In the genomic region with DNA sequence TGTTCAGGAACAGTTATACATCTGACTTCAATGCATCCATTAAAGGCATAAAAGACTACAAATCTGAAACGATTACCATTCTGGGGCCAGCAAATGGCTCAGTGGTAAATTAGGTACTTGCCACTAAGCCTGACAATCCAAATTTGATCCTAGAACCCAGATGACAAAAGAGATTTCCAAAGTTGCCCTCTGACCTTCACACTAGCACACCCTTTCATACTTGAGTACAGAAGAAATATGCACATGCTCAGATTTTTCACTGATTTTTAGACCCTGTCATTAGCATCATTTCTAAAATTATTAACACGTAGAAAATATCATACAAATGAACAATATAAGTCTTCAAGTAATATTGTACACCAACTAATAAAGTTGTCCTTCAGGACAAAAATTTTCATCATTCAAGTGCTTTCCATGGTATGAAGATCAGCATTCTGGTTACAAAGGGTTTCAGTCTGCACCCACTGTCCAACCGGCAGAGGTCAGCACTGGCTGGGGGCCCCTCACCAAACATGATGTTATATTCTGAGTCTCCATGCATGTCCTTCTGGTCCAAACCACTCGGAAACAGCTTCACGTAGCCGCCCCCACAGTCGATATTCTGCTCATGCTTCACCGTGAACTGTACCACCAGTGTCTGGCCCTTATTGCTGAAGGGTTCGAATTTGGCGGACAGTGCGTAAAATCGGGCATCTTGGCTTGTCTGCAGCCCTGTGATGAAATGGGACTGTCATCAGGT, we compare ENCODE assay signal across 8 mouse cellular contexts. TPM values are rescaled to one million over a fixed set of nuclear protein-coding genes. Genes with fewer than 3 reads are reported as not detected.
A peak's percentile ranks its signal among the peaks of the same experiment; 100 is the strongest.
DNase-seq lines count a peak whose midpoint lies in the region; ATAC-seq and TF ChIP-seq lines count a peak whose summit lies in the region.

No protein-coding gene starts in this region.

- DNase-seq in layer of hippocampus, adult 2 months (ENCODE audit: low spot score in 2 of 2) = no peak
- no peak for DNase-seq in layer of hippocampus, adult 8-10 months (ENCODE audit: low spot score in 2 of 2)
- DNase-seq in MN1 (ENCODE audit: low spot score) = peak; percentile 85
- no peak for DNase-seq in frontal cortex, postnatal 25 days (ENCODE audit: low spot score in 2 of 2)

- H3K9ac ChIP-seq in intestine, embryonic 15.5 days = peak overlapping the region; percentile 97
- H3K9ac ChIP-seq in liver, embryonic 16.5 days (ENCODE audit: low read depth, low read length) = peak overlapping the region; percentile 88
- peak overlapping the region; percentile 89 for H3K9ac ChIP-seq in neural tube, embryonic 15.5 days (replicated peaks)

- peak overlapping the region; percentile 91 for H3K4me3 ChIP-seq in layer of hippocampus, adult 2 months
- H3K4me3 ChIP-seq in intestine, embryonic 15.5 days (replicated peaks) = peak overlapping the region; percentile 91
- peak overlapping the region; percentile 98 for H3K4me3 ChIP-seq in liver, embryonic 16.5 days (ENCODE audit: low read depth, low read length)
- H3K4me3 ChIP-seq in neural tube, embryonic 15.5 days (replicated peaks) = peak overlapping the region; percentile 63

- H3K4me1 ChIP-seq in intestine, embryonic 15.5 days (replicated peaks) = peaks cover 29% of the 10 kb centered on the region
- H3K4me1 ChIP-seq in liver, embryonic 16.5 days (ENCODE audit: control insufficient read depth, low read depth, low read length) = peaks cover 50% of the 10 kb centered on the region
- peaks cover 48% of the 10 kb centered on the region for H3K4me1 ChIP-seq in neural tube, embryonic 15.5 days

- H3K9me3 ChIP-seq in intestine, embryonic 15.5 days = no peaks in the 10 kb centered on the region
- H3K9me3 ChIP-seq in liver, embryonic 16.5 days (replicated peaks; ENCODE audit: control insufficient read depth, low read length) = no peaks in the 10 kb centered on the region
- no peaks in the 10 kb centered on the region for H3K9me3 ChIP-seq in neural tube, embryonic 15.5 days (replicated peaks)

- H3K27me3 ChIP-seq in intestine, embryonic 15.5 days (replicated peaks) = no peaks in the 10 kb centered on the region
- no peaks in the 10 kb centered on the region for H3K27me3 ChIP-seq in liver, embryonic 16.5 days (ENCODE audit: control insufficient read depth, insufficient read depth, low read depth, low read length)
- H3K27me3 ChIP-seq in neural tube, embryonic 15.5 days (replicated peaks) = no peaks in the 10 kb centered on the region

- ATAC-seq in erythroblast, adult 5-6 weeks (replicated peaks; ENCODE audit: low FRiP score, poor library complexity, severe bottlenecking) = peak; percentile 15; the same call in 1 of the 2 replicates
- ATAC-seq in intestine, embryonic 15.5 days = no peak
- ATAC-seq in liver, embryonic 16.5 days (ENCODE audit: low read depth) = no peak
- ATAC-seq in neural tube, embryonic 15.5 days (ENCODE audit: low FRiP score) = no peak

- peak overlapping the region; percentile 97 for H3K27ac ChIP-seq in layer of hippocampus, adult 2 months
- peak overlapping the region; percentile 88; the same call in 1 of the 2 replicates for H3K27ac ChIP-seq in intestine, embryonic 15.5 days
- peak overlapping the region; percentile 92 for H3K27ac ChIP-seq in liver, embryonic 16.5 days (ENCODE audit: low read length)
- peak overlapping the region; percentile 83 for H3K27ac ChIP-seq in neural tube, embryonic 15.5 days (replicated peaks)

- WGBS in intestine, embryonic 15.5 days = 11% methylated on average over 12 of the region's 12 CpGs
- 9% methylated on average over 12 of the region's 12 CpGs for WGBS in liver, embryonic 16.5 days (ENCODE audit: insufficient replicate concordance)
- WGBS in neural tube, embryonic 15.5 days = 17% methylated on average over 12 of the region's 12 CpGs

- peak; percentile 72 for TF ChIP-seq CTCF in layer of hippocampus, adult 2 months (conservative IDR thresholded peaks at IDR 0.05)

- peaks cover 30% of the 10 kb centered on the region for H3K36me3 ChIP-seq in intestine, embryonic 15.5 days
- H3K36me3 ChIP-seq in liver, embryonic 16.5 days (ENCODE audit: control insufficient read depth, insufficient read depth) = peaks cover 43% of the 10 kb centered on the region
- H3K36me3 ChIP-seq in neural tube, embryonic 15.5 days = peaks cover 42% of the 10 kb centered on the region

- H3K4me2 ChIP-seq in intestine, embryonic 15.5 days (replicated peaks) = peak overlapping the region; percentile 71
- H3K4me2 ChIP-seq in liver, embryonic 16.5 days (ENCODE audit: low read depth, low read length) = peak overlapping the region; percentile 68
- peak overlapping the region; percentile 77 for H3K4me2 ChIP-seq in neural tube, embryonic 15.5 days

RNA-seq across cellular contexts. Expression of gene Calr, which starts 1.2 kb away (rescaled TPM):
- total RNA-seq in layer of hippocampus, adult 2 months (2021) = 100 to 1,000 TPM; 457 to 504 TPM
- 100 to 1,000 TPM; 399 to 630 (median 506) TPM for total RNA-seq in layer of hippocampus, adult 8-10 months (2022)
- 255 and 289 TPM in 2 replicates for total RNA-seq in erythroblast, adult 5-6 weeks (2015; ENCODE audit: low replicate concordance)
- 800 and 908 TPM in 2 replicates for total RNA-seq in erythroblast, adult 5-6 weeks (2017; ENCODE audit: low replicate concordance)
- 1,038 and 1,157 TPM in 2 replicates for polyA plus RNA-seq in intestine, embryonic 15.5 days (2015; fragmentation: Nextera tagmentation; extraction: Ambion mirVana)
- 473 and 480 TPM in 2 replicates for polyA plus RNA-seq in liver, embryonic 16.5 days (2015; fragmentation: Nextera tagmentation; extraction: Ambion mirVana)
- 730 and 802 TPM in 2 replicates for polyA plus RNA-seq in neural tube, embryonic 15.5 days (2015; fragmentation: Nextera tagmentation; extraction: Ambion mirVana)

RNA-seq across cellular contexts. Expression of gene Rad23a, which starts 5.1 kb away (rescaled TPM):
- 10 to 100 TPM; 63.4 to 75.9 TPM for total RNA-seq in layer of hippocampus, adult 2 months (2021)
- 10 to 100 TPM; 66.4 to 76.2 (median 70.5) TPM for total RNA-seq in layer of hippocampus, adult 8-10 months (2022)
- 379 and 406 TPM in 2 replicates for total RNA-seq in erythroblast, adult 5-6 weeks (2015; ENCODE audit: low replicate concordance)
- 572 and 669 TPM in 2 replicates for total RNA-seq in erythroblast, adult 5-6 weeks (2017; ENCODE audit: low replicate concordance)
- polyA plus RNA-seq in intestine, embryonic 15.5 days (2015; fragmentation: Nextera tagmentation; extraction: Ambion mirVana) = 102 and 106 TPM in 2 replicates
- 294 and 307 TPM in 2 replicates for polyA plus RNA-seq in liver, embryonic 16.5 days (2015; fragmentation: Nextera tagmentation; extraction: Ambion mirVana)
- 71.3 and 98.0 TPM in 2 replicates for polyA plus RNA-seq in neural tube, embryonic 15.5 days (2015; fragmentation: Nextera tagmentation; extraction: Ambion mirVana)

RNA-seq across cellular contexts. Expression of gene Farsa, which starts 11.3 kb away (rescaled TPM):
- total RNA-seq in layer of hippocampus, adult 2 months (2021) = 10 to 100 TPM; 49.7 to 58.0 TPM
- 10 to 100 TPM; 47.2 to 54.8 (median 52.9) TPM for total RNA-seq in layer of hippocampus, adult 8-10 months (2022)
- 6.0 and 9.6 TPM in 2 replicates for total RNA-seq in erythroblast, adult 5-6 weeks (2015; ENCODE audit: low replicate concordance)
- total RNA-seq in erythroblast, adult 5-6 weeks (2017; ENCODE audit: low replicate concordance) = 25.0 and 28.8 TPM in 2 replicates
- polyA plus RNA-seq in intestine, embryonic 15.5 days (2015; fragmentation: Nextera tagmentation; extraction: Ambion mirVana) = 83.1 and 92.7 TPM in 2 replicates
- 52.7 and 53.1 TPM in 2 replicates for polyA plus RNA-seq in liver, embryonic 16.5 days (2015; fragmentation: Nextera tagmentation; extraction: Ambion mirVana)
- 105 and 108 TPM in 2 replicates for polyA plus RNA-seq in neural tube, embryonic 15.5 days (2015; fragmentation: Nextera tagmentation; extraction: Ambion mirVana)

RNA-seq across cellular contexts. Expression of gene Gadd45gip1, which starts 14.2 kb away (rescaled TPM):
- 10 to 100 TPM; 23.3 to 26.1 TPM for total RNA-seq in layer of hippocampus, adult 2 months (2021)
- total RNA-seq in layer of hippocampus, adult 8-10 months (2022) = 10 to 100 TPM; 21.6 to 27.7 (median 23.3) TPM
- total RNA-seq in erythroblast, adult 5-6 weeks (2015; ENCODE audit: low replicate concordance) = 4.4 and 5.9 TPM in 2 replicates
- total RNA-seq in erythroblast, adult 5-6 weeks (2017; ENCODE audit: low replicate concordance) = 7.4 and 7.7 TPM in 2 replicates
- 61.7 and 62.6 TPM in 2 replicates for polyA plus RNA-seq in intestine, embryonic 15.5 days (2015; fragmentation: Nextera tagmentation; extraction: Ambion mirVana)
- polyA plus RNA-seq in liver, embryonic 16.5 days (2015; fragmentation: Nextera tagmentation; extraction: Ambion mirVana) = 41.5 and 41.9 TPM in 2 replicates
- polyA plus RNA-seq in neural tube, embryonic 15.5 days (2015; fragmentation: Nextera tagmentation; extraction: Ambion mirVana) = 44.3 and 45.1 TPM in 2 replicates

RNA-seq across cellular contexts. Expression of gene Dand5, which starts 22.9 kb away (rescaled TPM):
- 10 to 100 TPM; 11.9 TPM for total RNA-seq in layer of hippocampus, adult 2 months (2021)
- total RNA-seq in layer of hippocampus, adult 8-10 months (2022) = 10 to 100 TPM in 1 of 4 experiments, 1 to 10 TPM in 3; 8.4 to 10.5 (median 8.9) TPM
- total RNA-seq in erythroblast, adult 5-6 weeks (2015; ENCODE audit: low replicate concordance) = 2.3 TPM in 1 of 2 replicates, not detected in the other
- 2.3 and 3.9 TPM in 2 replicates for total RNA-seq in erythroblast, adult 5-6 weeks (2017; ENCODE audit: low replicate concordance)
- polyA plus RNA-seq in intestine, embryonic 15.5 days (2015; fragmentation: Nextera tagmentation; extraction: Ambion mirVana) = 4.5 and 5.3 TPM in 2 replicates
- polyA plus RNA-seq in liver, embryonic 16.5 days (2015; fragmentation: Nextera tagmentation; extraction: Ambion mirVana) = 2.5 and 3.0 TPM in 2 replicates
- 15.7 and 17.2 TPM in 2 replicates for polyA plus RNA-seq in neural tube, embryonic 15.5 days (2015; fragmentation: Nextera tagmentation; extraction: Ambion mirVana)

Comparison
In these comparisons a context has a peak if more than half of its experiments do, and no peak if none do; other contexts are left out.
1. RNA of gene Rad23a, which starts 5.1 kb away (total RNA-seq): 379 to 669 TPM in erythroblast, adult 5-6 weeks; 63.4 to 75.9 TPM in layer of hippocampus, adult 2 months and 66.4 to 76.2 TPM in layer of hippocampus, adult 8-10 months; every median in the first group is over 4 times any median in the second.
2. Peak in every context shown above with its lines, with median percentiles within 50 percentile points of each other: H3K27ac ChIP-seq, H3K4me3 ChIP-seq, H3K4me2 ChIP-seq and H3K9ac ChIP-seq.